Mouse (Mus musculus): ENCODE measurements around the gene Igfbp6.

DNA sequence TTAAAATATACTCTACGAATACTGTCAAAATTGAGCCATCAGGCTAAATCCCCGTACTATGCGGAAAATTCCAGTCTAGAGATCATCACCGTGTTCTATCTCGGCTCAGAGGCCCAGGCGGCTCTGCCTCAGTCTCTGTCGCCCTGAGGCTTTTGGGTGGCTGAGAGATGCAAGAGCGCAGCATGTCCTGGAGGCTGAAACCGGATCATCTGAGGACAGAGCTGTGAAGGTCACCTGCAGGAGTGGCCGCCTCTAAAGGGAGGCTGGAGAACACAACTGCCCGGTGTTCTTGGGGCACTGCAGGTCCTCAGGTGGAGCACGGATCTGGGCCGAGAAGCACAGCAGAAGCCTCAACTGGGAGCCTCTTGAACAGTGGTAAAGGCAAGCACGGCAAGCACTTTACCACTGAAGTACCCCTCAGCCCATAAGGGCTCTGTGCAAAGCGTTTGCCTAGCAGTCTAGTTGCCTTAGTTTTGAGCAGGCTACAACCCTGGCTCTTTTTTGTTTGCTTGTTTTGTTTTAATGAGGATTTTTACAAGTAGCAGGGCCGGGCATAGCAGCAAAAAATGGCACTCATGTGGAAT, 31.7 kb downstream of the Igfbp6 start:
- no peak for TF ChIP-seq CTCF (IDR thresholded peaks at IDR 0.05; ENCODE audit: control insufficient read depth, insufficient read depth, insufficient read length)
- no peak for TF ChIP-seq MAX (IDR thresholded peaks at IDR 0.05)
- TF ChIP-seq CEBPB (IDR thresholded peaks at IDR 0.05; ENCODE audit: low read depth), result no peak

Measured in C2C12 (cell line).